Mouse (Mus musculus): Measurements from ENCODE around the gene Als2cl. TPM values are rescaled to one million over a fixed set of nuclear protein-coding genes. Genes with fewer than 3 reads are reported as not detected.

Gene Als2cl
- total RNA-seq, 2 experiments from 2014 or later: 4.6 to 6.6 TPM

Small RNA genes lying within 50 kb of the gene (microRNA-seq; reads per million reads assigned to microRNA genes)
- 0 reads per million in 2 experiments for gene Gm24269

Other genes starting within 250 kb of the Als2cl start
- gene Nbeal2, start 225.7 kb upstream of the Als2cl start, total RNA-seq (2021): 1 to 10 TPM; 3.3 to 3.6 TPM
- 10 to 100 TPM; 45.1 to 48.1 TPM for gene Ccdc12, start 223.4 kb upstream of the Als2cl start, total RNA-seq (2021)
- gene Myl3, start 138.0 kb upstream of the Als2cl start, total RNA-seq (2021): 1,000 to 10,000 TPM in 1 of 2 experiments, 100 to 1,000 TPM in 1; 290 to 1,186 TPM
- gene Pth1r, start 132.7 kb upstream of the Als2cl start, total RNA-seq (2021): 1 to 10 TPM in 1 of 2 experiments, under 1 TPM in 1; 0.74 to 1.1 TPM
- gene Prss42, start 81.7 kb upstream of the Als2cl start, total RNA-seq (2021): not detected
- not detected for gene Prss44, start 65.9 kb upstream of the Als2cl start, total RNA-seq (2021)
- not detected for gene Prss43, start 53.2 kb upstream of the Als2cl start, total RNA-seq (2021)
- gene Prss45, start 45.3 kb upstream of the Als2cl start, total RNA-seq (2021): not detected
- gene Prss46, start 35.4 kb upstream of the Als2cl start, total RNA-seq (2021): not detected
- gene Prss50, start 21.9 kb upstream of the Als2cl start, total RNA-seq (2021): not detected
- under 1 TPM; 0.37 to 0.41 TPM for gene Tmie, start 243 bp downstream of the Als2cl start, total RNA-seq (2021)
- 1 to 10 TPM in 1 of 2 experiments, not detected in 1; 1.2 TPM for gene Fam240a, start 37.0 kb downstream of the Als2cl start, total RNA-seq (2021)
- gene Tdgf1, start 66.3 kb downstream of the Als2cl start, total RNA-seq (2021): not detected
- 10 to 100 TPM; 45.8 to 73.6 TPM for gene Lrrc2, start 71.7 kb downstream of the Als2cl start, total RNA-seq (2021)
- 1 to 10 TPM in 1 of 2 experiments, under 1 TPM in 1; 0.54 to 1.3 TPM for gene Rtp3, start 110.7 kb downstream of the Als2cl start, total RNA-seq (2021)
- gene Ltf, start 139.4 kb downstream of the Als2cl start, total RNA-seq (2021): not detected
- gene Ccrl2, start 177.6 kb downstream of the Als2cl start, total RNA-seq (2021): 1 to 10 TPM; 3.2 to 6.8 TPM
- gene Lrrfip2, start 237.7 kb downstream of the Als2cl start, total RNA-seq (2021): 10 to 100 TPM; 63.9 to 69.2 TPM